21 mouse cellular contexts compared by ENCODE assay signal in the genomic region with DNA sequence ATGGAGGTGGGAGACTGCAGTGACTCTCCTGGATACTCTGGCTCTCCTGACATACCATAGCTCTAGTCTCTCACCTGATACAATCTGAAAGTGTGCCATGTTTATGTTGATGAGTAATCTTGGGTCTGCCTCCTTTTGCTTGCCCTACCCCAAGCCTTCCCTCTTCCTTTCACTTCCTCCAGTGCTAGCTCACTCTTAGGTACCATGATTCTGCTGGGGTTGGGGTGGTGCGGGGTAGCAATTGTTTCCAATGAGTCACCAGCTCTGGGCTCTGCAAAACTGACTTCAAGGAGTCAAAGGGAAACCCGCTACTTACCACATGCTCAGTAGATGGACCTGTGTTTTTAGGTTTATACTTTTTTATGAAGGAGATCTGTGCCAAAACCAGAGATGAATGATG.
DNase-seq lines count a peak whose midpoint lies in the region; ATAC-seq lines count a peak whose summit lies in the region.
"Had no signal": no experiment of that assay in that cellular context is flagged by ENCODE, and none has a peak within 500 bp of the region (broad histone marks: within the 10 kb centered on the region; RNA-seq: fewer than 3 reads in every experiment).

No protein-coding gene starts in this region.

- H3K36me3 ChIP-seq in heart, embryonic 15.5 days = no peaks in the 10 kb centered on the region
- H3K36me3 ChIP-seq in heart, embryonic 11.5 days (ENCODE audit: control insufficient read depth, insufficient read depth, low read length) = no peaks in the 10 kb centered on the region
- no peaks in the 10 kb centered on the region for H3K36me3 ChIP-seq in intestine, embryonic 15.5 days
- H3K36me3 ChIP-seq: embryonic facial prominence, embryonic 15.5 days; forebrain, embryonic 10.5 days; heart, embryonic 13.5 days had no signal

- no peaks in the 10 kb centered on the region for H3K9me3 ChIP-seq in heart, embryonic 15.5 days (replicated peaks)
- no peaks in the 10 kb centered on the region for H3K9me3 ChIP-seq in heart, embryonic 11.5 days (replicated peaks; ENCODE audit: control insufficient read depth, low read length)
- no peaks in the 10 kb centered on the region for H3K9me3 ChIP-seq in intestine, embryonic 15.5 days
- H3K9me3 ChIP-seq: embryonic facial prominence, embryonic 15.5 days had no signal

- peaks cover 12% of the 10 kb centered on the region for H3K4me1 ChIP-seq in heart, embryonic 15.5 days (replicated peaks)
- peaks cover 17% of the 10 kb centered on the region for H3K4me1 ChIP-seq in heart, embryonic 11.5 days (ENCODE audit: control insufficient read depth, insufficient read depth, low read length)
- no peaks in the 10 kb centered on the region for H3K4me1 ChIP-seq in intestine, embryonic 15.5 days (replicated peaks)
- H3K4me1 ChIP-seq: embryonic facial prominence, embryonic 15.5 days; forebrain, embryonic 10.5 days had no signal

- DNase-seq in 3134 (ENCODE audit: extremely low read depth, insufficient read length, low spot score) = peak; percentile 29
- peak; percentile 10 for DNase-seq in 416B (ENCODE audit: low read depth)
- DNase-seq in NIH3T3 (ENCODE audit: low read depth) = peak; percentile 38
- DNase-seq in spleen, postnatal 36 days (ENCODE audit: low spot score in 2 of 2) = no peak
- DNase-seq: adrenal gland, postnatal 10 days; cerebellum, adult 11 months; cerebellum, adult 8-10 months; cerebellum, postnatal 14 days; embryo, embryonic 11 days; heart, adult 2 months; kidney, adult 11 months had no signal

- peak overlapping the region; percentile 29; the same call in 1 of the 2 replicates for H3K27ac ChIP-seq in heart, embryonic 15.5 days
- no peak overlapping the region for H3K27ac ChIP-seq in heart, embryonic 11.5 days (ENCODE audit: low read depth, low read length)
- no peak overlapping the region for H3K27ac ChIP-seq in intestine, embryonic 15.5 days
- H3K27ac ChIP-seq: embryonic facial prominence, embryonic 15.5 days; forebrain, embryonic 10.5 days; heart, embryonic 13.5 days; hindbrain, embryonic 14.5 days had no signal

- 91% methylated on average over 2 of the region's 2 CpGs for WGBS in heart, embryonic 15.5 days
- WGBS in heart, embryonic 11.5 days (ENCODE audit: insufficient replicate concordance) = 92% methylated on average over 2 of the region's 2 CpGs
- WGBS in intestine, embryonic 15.5 days = 97% methylated on average over 2 of the region's 2 CpGs

- H3K4me3 ChIP-seq in heart, embryonic 15.5 days = no peak overlapping the region
- H3K4me3 ChIP-seq in heart, embryonic 11.5 days (ENCODE audit: low read depth, low read length) = no peak overlapping the region
- H3K4me3 ChIP-seq in intestine, embryonic 15.5 days (replicated peaks) = no peak overlapping the region
- H3K4me3 ChIP-seq: embryonic facial prominence, embryonic 15.5 days; erythroblast, embryonic 14.5 days; forebrain, embryonic 10.5 days; heart, adult 2 months; heart, embryonic 13.5 days had no signal

- H3K27me3 ChIP-seq in heart, embryonic 15.5 days = no peaks in the 10 kb centered on the region
- no peaks in the 10 kb centered on the region for H3K27me3 ChIP-seq in heart, embryonic 11.5 days (ENCODE audit: control insufficient read depth, insufficient read depth, low read length)
- H3K27me3 ChIP-seq in intestine, embryonic 15.5 days (replicated peaks) = no peaks in the 10 kb centered on the region
- H3K27me3 ChIP-seq: embryonic facial prominence, embryonic 15.5 days; heart, embryonic 13.5 days had no signal

- no peak overlapping the region for H3K9ac ChIP-seq in heart, embryonic 15.5 days
- no peak overlapping the region for H3K9ac ChIP-seq in heart, embryonic 11.5 days (ENCODE audit: low read depth, low read length)
- H3K9ac ChIP-seq in intestine, embryonic 15.5 days = no peak overlapping the region
- H3K9ac ChIP-seq: embryonic facial prominence, embryonic 15.5 days; heart, embryonic 13.5 days; hindbrain, embryonic 14.5 days had no signal

- ATAC-seq in heart, embryonic 15.5 days (replicated peaks; ENCODE audit: insufficient number of reproducible peaks, insufficient read depth, low FRiP score, low read depth) = no peak
- no peak for ATAC-seq in heart, embryonic 11.5 days (replicated peaks; ENCODE audit: insufficient number of reproducible peaks, low FRiP score, low TSS enrichment)
- ATAC-seq in inflammation-experienced regulatory T-cells, adult 6 months = no peak
- ATAC-seq in intestine, embryonic 15.5 days = no peak
- ATAC-seq: forebrain, embryonic 14.5 days had no signal

- no peak overlapping the region for H3K4me2 ChIP-seq in heart, embryonic 15.5 days
- no peak overlapping the region for H3K4me2 ChIP-seq in heart, embryonic 11.5 days
- H3K4me2 ChIP-seq in intestine, embryonic 15.5 days (replicated peaks) = no peak overlapping the region
- H3K4me2 ChIP-seq: embryonic facial prominence, embryonic 15.5 days; hindbrain, embryonic 14.5 days had no signal

Comparison
In these comparisons a context has a peak if more than half of its experiments do, and no peak if none do; other contexts are left out.
1. DNase-seq: peak in 3134 (single experiment), 416B (single experiment) and NIH3T3 (single experiment); none in spleen, postnatal 36 days (0 of 2).